Mouse (Mus musculus) stomach, embryonic 14.5 days (tissue): ENCODE results near the gene Slc26a6. TPM values are rescaled to one million over a fixed set of nuclear protein-coding genes. Genes with fewer than 3 reads are reported as not detected.

Experiments
- ATAC-seq: fragments of 200-750 bp; cut with Nextera tagmentation; 2 replicates; pipeline ENCODE4 v1.8.0; 2017; ENCODE audit warnings: low read depth, moderate TSS enrichment; ENCODE audit not compliant: insufficient number of reproducible peaks, insufficient read depth, low FRiP score
- H3K27ac ChIP-seq: fragments of 300-500 bp; sonication (generic); 2 replicates; pipeline ENCODE4 v1.5.1; 2014; ENCODE audit warnings: mild to moderate bottlenecking, low read length, moderate library complexity, mixed read lengths
- H3K27me3 ChIP-seq: fragments of 300-500 bp; sonication (generic); 2 replicates; pipeline ENCODE4 v1.6.1; 2014; ENCODE audit warnings: low read length, control low read depth, mixed read lengths; ENCODE audit not compliant: control insufficient read depth, insufficient read depth
- H3K36me3 ChIP-seq: fragments of 300-500 bp; sonication (generic); 2 replicates; pipeline ENCODE4 v1.6.1; 2014; ENCODE audit warnings: mild to moderate bottlenecking, control low read depth, low read length, moderate library complexity, mixed read lengths; ENCODE audit not compliant: control insufficient read depth, insufficient read depth
- H3K4me1 ChIP-seq: fragments of 300-500 bp; sonication (generic); 2 replicates; pipeline ENCODE4 v1.6.1; 2014; ENCODE audit warnings: low read length, control low read depth, mixed read lengths; ENCODE audit not compliant: control insufficient read depth, insufficient read depth
- H3K4me2 ChIP-seq: fragments of 300-500 bp; sonication (generic); replicated peaks from 2 replicates; pipeline ENCODE4 v1.6.1; 2014; ENCODE audit warnings: low read depth, low read length, control low read depth
- H3K4me3 ChIP-seq: fragments of 300-500 bp; sonication (generic); 2 replicates; pipeline ENCODE4 v1.5.1; 2014; ENCODE audit warnings: low read depth, low read length, control low read depth
- H3K9ac ChIP-seq: fragments of 300-500 bp; sonication (generic); replicated peaks from 2 replicates; pipeline ENCODE4 v1.6.1; 2014; ENCODE audit warnings: low read depth, mild to moderate bottlenecking, control low read depth, low read length, moderate library complexity, mixed read lengths
- H3K9me3 ChIP-seq: fragments of 300-500 bp; sonication (generic); 2 replicates; pipeline ENCODE4 v1.6.1; 2016; ENCODE audit warnings: low read depth, low read length, control low read depth; ENCODE audit not compliant: control insufficient read depth
- WGBS: fragments of 180-500 bp; shearing (Covaris S2); extraction: QIAGEN DNeasy Blood & Tissue Kit; methylation state at CpG from one replicate; pipeline ENCODE4 v1.1.7; 2014; 5-methylcytosine and 5-hydroxymethylcytosine counted together
- polyA plus RNA-seq: library from polyadenylated mRNA; unstranded; fragments of >200 nt; fragmentation: Nextera tagmentation; extraction: Ambion mirVana; gene quantifications from 2 replicates; pipeline ENCODE4 v1.2.1, GENCODE M21; 2014

The Slc26a6 gene
- polyA plus RNA-seq, 1 experiment from 2014 or later = 17.8 TPM

DNA sequence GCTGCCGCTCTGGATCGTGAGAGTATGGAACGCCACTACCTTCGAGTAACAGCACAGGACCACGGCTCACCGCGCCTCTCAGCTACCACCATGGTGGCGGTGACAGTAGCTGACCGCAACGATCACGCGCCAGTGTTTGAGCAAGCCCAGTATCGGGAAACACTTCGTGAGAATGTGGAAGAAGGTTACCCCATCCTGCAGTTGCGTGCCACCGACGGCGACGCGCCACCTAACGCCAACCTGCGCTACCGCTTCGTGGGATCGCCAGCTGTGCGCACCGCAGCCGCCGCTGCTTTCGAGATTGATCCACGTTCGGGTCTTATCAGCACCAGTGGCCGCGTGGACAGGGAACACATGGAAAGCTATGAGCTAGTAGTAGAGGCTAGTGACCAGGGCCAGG lies 25.6 kb upstream of the Slc26a6 start:
- no peak overlapping the region for H3K9ac ChIP-seq
- H3K27me3 ChIP-seq = peaks cover 60% of the 10 kb centered on the region
- H3K4me2 ChIP-seq = peak overlapping the region; percentile 69
- no peaks in the 10 kb centered on the region for H3K36me3 ChIP-seq
- peaks cover 7% of the 10 kb centered on the region; the same call in 1 of the 2 replicates for H3K4me1 ChIP-seq
- WGBS = 10% methylated on average over 34 of the region's 34 CpGs
- H3K9me3 ChIP-seq = no peaks in the 10 kb centered on the region
- H3K4me3 ChIP-seq = peak overlapping the region; percentile 31
- H3K27ac ChIP-seq = no peak overlapping the region
- ATAC-seq = no peak

DNA sequence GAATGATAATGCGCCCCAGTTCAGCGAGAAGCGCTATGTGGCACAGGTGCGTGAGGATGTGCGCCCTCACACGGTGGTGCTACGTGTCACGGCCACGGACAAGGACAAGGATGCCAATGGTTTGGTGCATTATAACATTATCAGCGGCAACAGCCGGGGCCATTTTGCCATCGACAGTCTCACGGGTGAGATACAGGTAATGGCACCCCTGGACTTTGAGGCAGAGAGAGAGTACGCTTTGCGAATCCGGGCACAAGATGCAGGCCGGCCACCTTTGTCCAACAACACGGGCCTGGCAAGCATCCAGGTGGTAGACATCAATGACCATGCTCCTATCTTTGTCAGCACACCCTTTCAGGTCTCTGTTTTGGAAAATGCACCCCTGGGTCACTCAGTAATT lies 25.2 kb upstream of the Slc26a6 start:
- no peak for ATAC-seq
- Histone ChIP-seq H3K4me1 (peaks cover 9% of the 10 kb centered on the region; the same call in 1 of the 2 replicates), H3K4me2 (peak overlapping the region; percentile 69; the same call in 1 of the 2 replicates), H3K4me3 (no peak overlapping the region), H3K27ac (no peak overlapping the region), H3K9me3 (no peaks in the 10 kb centered on the region), H3K27me3 (peaks cover 60% of the 10 kb centered on the region), H3K36me3 (no peaks in the 10 kb centered on the region), H3K9ac (no peak overlapping the region)
- WGBS = 63% methylated on average over 18 of the region's 18 CpGs

DNA sequence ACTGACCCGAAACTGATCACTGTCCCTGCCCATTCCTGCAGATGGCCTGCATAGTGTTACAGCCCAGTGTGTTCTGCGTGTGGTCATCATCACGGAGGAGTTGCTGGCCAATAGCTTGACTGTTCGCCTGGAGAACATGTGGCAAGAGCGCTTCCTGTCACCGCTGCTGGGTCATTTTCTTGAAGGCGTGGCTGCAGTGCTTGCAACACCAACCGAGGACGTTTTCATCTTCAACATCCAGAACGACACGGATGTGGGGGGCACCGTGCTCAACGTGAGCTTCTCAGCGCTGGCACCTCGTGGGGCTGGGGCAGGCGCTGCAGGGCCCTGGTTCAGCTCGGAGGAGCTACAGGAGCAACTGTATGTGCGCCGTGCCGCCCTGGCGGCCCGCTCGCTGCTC lies 21.4 kb upstream of the Slc26a6 start:
- H3K36me3 ChIP-seq = no peaks in the 10 kb centered on the region
- WGBS = 5% methylated on average over 23 of the region's 23 CpGs
- no peak overlapping the region for H3K27ac ChIP-seq
- peak overlapping the region; percentile 33 for H3K4me3 ChIP-seq
- H3K27me3 ChIP-seq = peaks cover 31% of the 10 kb centered on the region
- H3K4me1 ChIP-seq = peaks cover 9% of the 10 kb centered on the region; the same call in 1 of the 2 replicates
- 0 out of 2 replicates have a peak overlapping the region, but pooled peaks have one; percentile 15 for H3K9ac ChIP-seq
- no peak for ATAC-seq
- peak overlapping the region; percentile 87 for H3K4me2 ChIP-seq
- no peaks in the 10 kb centered on the region for H3K9me3 ChIP-seq

DNA sequence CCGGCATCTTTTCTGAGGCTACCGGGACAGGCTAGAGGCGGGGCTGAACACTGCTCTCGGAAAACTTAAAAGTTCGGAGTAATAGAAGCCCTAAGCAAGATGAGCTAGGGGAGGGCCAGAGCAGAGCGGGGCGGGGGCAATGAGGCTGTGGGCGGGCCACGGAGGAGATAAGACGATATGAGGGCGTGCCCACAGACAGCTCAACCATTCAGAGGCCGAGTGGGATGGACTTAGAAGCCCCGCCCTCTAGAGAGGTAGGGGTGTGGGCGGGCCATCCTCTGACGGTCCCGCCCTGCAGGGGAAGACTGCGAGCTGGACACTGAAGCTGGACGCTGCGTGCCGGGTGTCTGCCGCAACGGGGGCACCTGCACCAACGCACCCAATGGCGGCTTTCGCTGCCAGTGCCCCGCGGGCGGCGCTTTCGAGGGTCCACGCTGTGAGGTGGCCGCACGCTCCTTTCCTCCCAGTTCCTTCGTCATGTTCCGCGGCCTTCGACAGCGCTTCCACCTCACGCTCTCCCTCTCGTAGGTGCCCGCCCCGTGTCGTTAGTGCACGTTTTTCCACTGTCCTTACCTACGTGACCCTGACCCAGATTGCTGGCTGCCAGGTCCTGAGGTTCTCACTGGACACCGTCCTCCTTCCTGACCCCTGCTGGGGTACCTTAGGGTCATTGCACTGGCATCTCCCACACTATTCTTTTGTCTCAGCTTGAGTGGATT lies 20.5 kb upstream of the Slc26a6 start:
- H3K27ac ChIP-seq = no peak overlapping the region
- peaks cover 25% of the 10 kb centered on the region for H3K27me3 ChIP-seq
- no peaks in the 10 kb centered on the region for H3K36me3 ChIP-seq
- ATAC-seq = peak; percentile 98
- 5% methylated on average over 46 of the region's 46 CpGs for WGBS
- H3K4me3 ChIP-seq = peak overlapping the region; percentile 33
- no peak overlapping the region for H3K9ac ChIP-seq
- peak overlapping the region; percentile 87 for H3K4me2 ChIP-seq
- peaks cover 9% of the 10 kb centered on the region; the same call in 1 of the 2 replicates for H3K4me1 ChIP-seq
- H3K9me3 ChIP-seq = no peaks in the 10 kb centered on the region

DNA sequence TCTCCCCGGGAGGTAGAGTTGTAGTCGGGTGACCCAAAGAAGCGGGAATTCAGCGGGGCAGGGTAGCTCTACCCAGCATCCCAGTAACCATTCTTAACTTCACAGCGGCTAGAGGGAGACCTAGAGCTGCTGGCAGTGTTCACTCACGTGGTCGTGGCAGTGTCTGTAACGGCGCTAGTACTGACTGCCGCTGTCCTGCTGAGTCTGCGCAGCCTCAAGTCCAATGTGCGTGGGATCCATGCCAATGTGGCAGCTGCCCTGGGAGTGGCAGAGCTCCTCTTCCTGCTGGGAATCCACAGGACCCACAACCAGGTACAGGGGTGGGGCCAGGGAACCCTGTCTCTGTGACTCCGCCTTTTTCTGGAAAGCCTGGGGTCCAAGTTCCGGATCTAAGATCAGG lies 10.1 kb upstream of the Slc26a6 start:
- H3K4me1 ChIP-seq = no peaks in the 10 kb centered on the region
- no peak overlapping the region for H3K27ac ChIP-seq
- no peak overlapping the region for H3K9ac ChIP-seq
- peak; percentile 31; the same call in 1 of the 2 replicates for ATAC-seq
- WGBS = 14% methylated on average over 14 of the region's 14 CpGs
- H3K36me3 ChIP-seq = no peaks in the 10 kb centered on the region
- H3K4me2 ChIP-seq = peak overlapping the region; percentile 22; the same call in 1 of the 2 replicates
- H3K4me3 ChIP-seq = no peak overlapping the region
- H3K27me3 ChIP-seq = no peaks in the 10 kb centered on the region
- H3K9me3 ChIP-seq = no peaks in the 10 kb centered on the region

DNA sequence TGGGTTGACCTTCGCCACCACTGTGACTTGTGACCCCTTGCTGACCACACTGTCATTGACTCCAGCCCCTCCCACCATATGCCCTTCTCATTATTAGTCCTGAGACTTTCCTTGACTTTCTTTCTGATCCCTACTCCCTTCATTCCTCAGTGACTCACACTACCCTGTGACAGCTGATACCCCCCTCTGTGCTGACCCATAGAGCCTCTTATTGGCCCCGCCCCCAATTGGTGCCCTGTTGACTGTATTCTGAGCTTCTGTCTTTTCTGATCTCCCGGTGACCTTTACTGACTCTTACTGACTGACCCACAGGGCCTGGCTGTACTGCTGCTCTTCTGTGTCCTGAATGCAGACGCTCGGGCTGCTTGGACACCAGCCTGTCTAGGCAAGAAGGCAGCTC lies 7.7 kb upstream of the Slc26a6 start:
- no peaks in the 10 kb centered on the region for H3K36me3 ChIP-seq
- no peaks in the 10 kb centered on the region for H3K27me3 ChIP-seq
- H3K9me3 ChIP-seq = no peaks in the 10 kb centered on the region
- no peak overlapping the region for H3K4me3 ChIP-seq
- H3K9ac ChIP-seq = no peak overlapping the region
- no peak overlapping the region for H3K4me2 ChIP-seq
- no peak for ATAC-seq
- 72% methylated on average over 5 of the region's 5 CpGs for WGBS
- no peak overlapping the region for H3K27ac ChIP-seq
- H3K4me1 ChIP-seq = no peaks in the 10 kb centered on the region

DNA sequence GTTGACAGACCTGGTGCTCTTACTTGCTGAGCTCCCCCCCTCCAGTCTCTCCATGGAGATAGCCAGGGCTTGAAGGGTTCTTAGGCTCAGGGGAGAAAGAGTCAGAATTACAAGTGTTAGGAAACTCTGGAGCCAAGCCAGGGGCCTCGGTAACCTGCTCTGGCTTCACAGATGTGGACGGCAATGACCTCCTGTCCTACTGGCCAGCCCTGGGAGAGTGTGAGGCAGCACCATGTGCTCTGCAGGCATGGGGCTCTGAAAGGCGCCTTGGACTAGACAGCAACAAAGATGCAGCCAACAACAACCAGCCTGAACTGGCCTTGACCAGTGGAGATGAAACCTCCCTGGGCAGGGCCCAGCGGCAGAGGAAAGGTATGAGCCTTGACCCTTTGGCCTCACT lies 5.7 kb upstream of the Slc26a6 start:
- no peaks in the 10 kb centered on the region for H3K4me1 ChIP-seq
- H3K9ac ChIP-seq = no peak overlapping the region
- no peaks in the 10 kb centered on the region for H3K36me3 ChIP-seq
- no peak for ATAC-seq
- no peaks in the 10 kb centered on the region for H3K9me3 ChIP-seq
- H3K27ac ChIP-seq = no peak overlapping the region
- no peak overlapping the region for H3K4me3 ChIP-seq
- 81% methylated on average over 4 of the region's 4 CpGs for WGBS
- H3K27me3 ChIP-seq = no peaks in the 10 kb centered on the region
- no peak overlapping the region for H3K4me2 ChIP-seq

DNA sequence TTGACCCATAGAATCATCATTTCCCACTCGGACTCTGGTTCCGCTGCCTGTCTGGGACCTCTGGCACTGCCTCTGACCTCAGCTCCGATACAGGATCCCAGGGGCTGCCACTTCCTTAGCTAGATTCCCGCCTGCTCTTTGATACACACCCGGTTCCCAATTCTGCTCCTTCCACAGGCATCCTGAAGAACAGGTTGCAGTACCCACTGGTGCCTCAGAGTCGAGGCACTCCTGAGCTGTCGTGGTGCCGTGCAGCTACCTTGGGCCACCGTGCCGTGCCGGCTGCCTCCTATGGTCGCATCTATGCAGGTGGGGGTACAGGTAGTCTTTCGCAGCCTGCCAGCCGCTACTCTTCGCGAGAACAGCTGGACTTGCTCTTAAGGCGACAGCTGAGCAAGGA lies 4.7 kb upstream of the Slc26a6 start:
- H3K27me3 ChIP-seq = no peaks in the 10 kb centered on the region
- no peak overlapping the region for H3K9ac ChIP-seq
- H3K36me3 ChIP-seq = no peaks in the 10 kb centered on the region
- WGBS = 56% methylated on average over 17 of the region's 17 CpGs
- no peak overlapping the region for H3K4me3 ChIP-seq
- no peaks in the 10 kb centered on the region for H3K9me3 ChIP-seq
- no peak overlapping the region for H3K27ac ChIP-seq
- H3K4me1 ChIP-seq = peaks cover 9% of the 10 kb centered on the region; the same call in 1 of the 2 replicates
- H3K4me2 ChIP-seq = no peak overlapping the region
- no peak for ATAC-seq
